Mouse (Mus musculus) urinary bladder, postnatal 10 days (tissue): ENCODE data around the gene Sptlc3.

Experiments used
- DNase-seq: peaks from one replicate; pipeline ENCODE4 v3.0.0; 2022; ENCODE audit warnings: low spot score

Sptlc3 gene

DNA sequence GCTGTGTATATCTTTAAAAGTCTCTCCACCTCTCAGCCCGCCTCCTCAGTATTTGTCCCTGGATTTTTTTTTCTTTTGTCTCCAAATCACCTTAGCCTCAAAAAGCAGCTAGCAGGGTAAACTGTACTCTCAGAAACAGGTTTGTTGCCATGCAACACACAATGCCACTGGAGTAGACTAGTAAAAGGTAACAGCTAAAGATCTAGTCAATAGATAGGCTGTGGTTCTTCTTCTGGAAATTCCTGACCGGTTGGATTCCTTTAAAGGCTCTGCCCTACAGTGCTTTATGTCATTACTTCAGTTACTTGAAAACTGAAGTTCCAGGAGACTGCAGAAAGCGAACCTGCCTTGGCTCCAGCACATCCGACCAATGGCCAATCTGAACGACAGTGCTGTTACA lies at the start of gene Sptlc3:
Gene Sptlc3, plus strand, starts transcription at position 78 of the 400 bp plus-strand sequence.
- no peak for DNase-seq

DNA sequence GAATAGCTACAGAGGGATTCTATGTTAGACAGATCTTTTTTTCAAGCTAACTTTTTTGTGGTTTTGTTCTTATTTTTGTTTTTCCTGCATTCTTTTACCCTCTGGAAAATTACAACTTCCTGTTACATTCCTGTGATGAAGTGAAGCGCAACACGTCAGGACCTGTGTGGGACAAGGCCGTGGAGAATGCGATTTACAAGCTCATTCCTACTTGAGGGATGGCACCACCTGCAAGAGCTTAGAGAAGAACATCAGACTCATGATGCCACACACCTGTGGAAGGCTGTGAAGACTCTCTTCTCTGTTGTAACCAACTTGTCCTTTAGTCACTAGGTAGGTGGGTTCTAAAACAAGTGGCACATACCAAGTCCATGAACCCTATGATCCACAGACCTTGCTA lies 26.0 kb upstream of the Sptlc3 start:
- DNase-seq = no peak

DNA sequence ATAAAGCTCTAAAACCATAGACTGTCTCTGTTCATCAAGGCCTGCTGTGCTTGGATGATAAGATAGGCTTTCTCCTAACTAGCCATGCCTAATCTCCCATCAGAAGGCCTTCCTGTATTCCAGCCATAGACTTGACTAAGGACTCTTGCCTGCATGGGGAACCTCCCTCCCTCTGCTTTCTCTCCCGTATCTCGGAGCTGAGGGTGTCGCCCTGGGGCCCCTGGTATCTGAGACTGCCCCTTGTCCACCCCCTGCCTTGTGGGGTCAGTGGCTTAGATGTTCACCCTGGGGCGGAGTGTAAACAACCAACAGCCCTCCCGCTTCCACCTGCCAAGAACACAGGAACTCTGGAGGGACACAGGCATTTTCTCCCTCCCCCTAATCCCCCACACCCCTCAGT lies 5.0 kb upstream of the Sptlc3 start:
- no peak for DNase-seq

DNA sequence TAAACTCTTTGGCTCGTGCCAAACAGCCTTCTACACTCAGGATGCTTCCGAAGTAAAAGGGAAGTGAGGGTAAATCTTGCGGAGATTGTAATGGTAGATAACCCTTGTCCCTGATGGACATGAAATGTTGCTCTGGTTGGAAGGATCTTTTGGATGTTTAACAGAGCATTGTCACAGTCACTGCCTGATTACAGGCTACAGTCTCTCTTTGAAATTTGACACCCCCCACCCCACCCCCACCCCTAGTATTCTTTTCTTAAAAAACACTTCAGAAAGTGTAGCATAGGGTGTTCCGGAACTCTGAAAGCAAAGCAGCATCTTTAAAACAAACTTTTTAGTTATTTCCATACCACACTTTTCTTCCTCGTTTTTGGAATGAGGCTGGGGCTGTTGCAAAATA lies 916 bp downstream of the Sptlc3 start:
- DNase-seq = no peak

DNA sequence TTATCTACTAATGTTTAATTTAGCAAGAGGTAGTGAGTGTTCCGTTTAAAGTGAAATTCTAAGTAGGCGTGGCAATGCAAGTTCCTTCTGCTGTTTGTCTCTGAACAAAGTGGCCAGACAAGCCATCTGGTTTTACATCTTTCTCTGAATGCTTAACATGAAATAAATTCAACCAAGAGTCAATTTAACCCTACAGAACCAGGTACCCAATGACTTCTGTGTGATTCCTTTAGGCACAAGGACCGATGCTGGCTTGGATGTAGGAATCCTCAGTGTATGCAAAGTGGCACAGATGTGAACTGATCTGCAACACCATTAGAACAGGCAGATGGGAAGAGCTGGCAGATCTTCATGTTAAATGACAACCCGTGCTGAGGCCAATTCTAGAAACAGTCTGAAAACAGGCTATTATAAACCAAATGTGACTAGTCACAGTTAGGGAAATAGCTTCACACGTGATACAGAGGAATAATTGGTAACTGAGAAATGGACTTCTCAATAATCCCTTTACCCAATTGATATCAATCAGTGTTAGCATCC lies 68.3 kb downstream of the Sptlc3 start:
- no peak for DNase-seq

DNA sequence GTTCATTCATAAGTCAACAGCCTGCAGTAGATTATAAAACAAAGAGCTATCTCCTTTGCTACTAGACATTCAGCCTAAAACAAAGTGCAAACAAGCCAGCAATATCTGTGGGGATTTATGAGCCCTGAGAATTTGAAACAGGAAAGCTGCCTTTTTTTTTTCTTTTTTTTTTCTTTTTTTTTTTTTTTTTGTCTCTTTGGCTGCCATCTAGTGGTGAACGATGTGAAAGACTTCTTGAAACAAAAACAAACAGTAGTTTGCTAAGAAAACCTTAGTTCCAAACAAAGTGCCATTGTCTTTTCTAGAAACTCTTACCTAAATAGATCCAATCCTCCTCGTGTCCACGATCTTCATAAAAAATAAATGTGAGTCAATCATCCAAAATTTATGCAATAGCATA lies 85.6 kb downstream of the Sptlc3 start:
- no peak for DNase-seq

DNA sequence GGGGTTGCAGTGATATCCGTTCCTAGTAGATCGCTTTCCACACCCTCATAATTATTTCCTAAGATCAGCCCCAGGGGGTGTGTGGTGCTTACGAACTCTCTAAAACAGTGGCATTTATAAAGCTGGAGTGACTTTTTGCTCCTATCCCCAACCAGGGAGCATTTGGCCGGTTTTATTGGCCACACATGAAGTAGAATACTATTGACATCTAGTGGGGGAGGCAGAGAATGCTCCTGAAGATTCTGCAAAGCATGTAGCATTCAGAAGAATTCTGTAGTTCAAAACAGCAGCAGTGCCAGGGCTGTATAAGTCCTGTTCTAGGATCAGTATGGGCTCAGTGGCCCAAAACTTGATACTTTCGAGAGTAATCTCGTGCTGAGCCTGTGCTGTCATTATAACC lies 89.1 kb downstream of the Sptlc3 start:
- DNase-seq = no peak

DNA sequence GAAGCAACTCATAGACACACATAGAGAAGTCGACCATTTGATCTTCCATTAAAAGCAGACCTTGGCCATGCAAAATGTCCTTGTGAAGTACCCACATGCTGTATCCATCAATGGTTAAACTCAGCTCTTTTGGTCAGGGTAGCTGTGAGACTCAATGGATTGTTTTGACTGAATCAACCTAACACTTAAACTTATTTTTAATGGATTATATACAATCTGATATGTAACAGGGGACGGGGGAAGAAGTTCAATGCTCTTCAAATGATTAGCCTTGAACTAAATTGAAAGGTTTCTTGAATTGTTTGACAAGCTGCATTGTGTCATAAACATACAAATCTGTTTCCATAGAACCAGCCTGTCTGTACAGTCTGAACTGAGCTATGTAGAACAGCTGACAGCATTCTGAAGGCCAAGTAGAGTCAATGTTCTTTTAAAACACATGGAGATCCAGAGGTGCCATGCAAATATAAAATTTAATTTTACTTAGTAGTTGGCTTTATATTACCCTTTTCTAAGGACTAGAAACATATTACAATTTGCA lies 94.0 kb downstream of the Sptlc3 start:
- no peak for DNase-seq

DNA sequence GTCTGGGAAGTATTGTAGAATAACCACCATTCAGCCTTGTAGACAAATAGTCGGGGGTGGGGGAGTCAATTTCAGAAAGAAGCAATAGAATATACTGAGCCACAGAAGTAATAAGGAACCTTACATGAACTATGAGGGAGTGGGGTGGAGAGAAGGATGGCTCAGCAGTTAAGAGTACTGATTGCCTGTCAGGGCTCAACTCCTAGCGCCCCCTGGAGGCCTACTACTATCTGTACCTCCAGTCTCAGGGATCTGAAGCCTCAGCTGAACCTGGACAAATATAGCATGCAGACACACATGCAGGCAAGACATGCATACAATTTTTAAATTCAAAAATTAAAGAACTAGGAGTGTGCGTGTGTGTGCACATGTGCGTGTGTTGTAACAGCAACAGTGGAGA lies 96.2 kb downstream of the Sptlc3 start:
- no peak for DNase-seq

DNA sequence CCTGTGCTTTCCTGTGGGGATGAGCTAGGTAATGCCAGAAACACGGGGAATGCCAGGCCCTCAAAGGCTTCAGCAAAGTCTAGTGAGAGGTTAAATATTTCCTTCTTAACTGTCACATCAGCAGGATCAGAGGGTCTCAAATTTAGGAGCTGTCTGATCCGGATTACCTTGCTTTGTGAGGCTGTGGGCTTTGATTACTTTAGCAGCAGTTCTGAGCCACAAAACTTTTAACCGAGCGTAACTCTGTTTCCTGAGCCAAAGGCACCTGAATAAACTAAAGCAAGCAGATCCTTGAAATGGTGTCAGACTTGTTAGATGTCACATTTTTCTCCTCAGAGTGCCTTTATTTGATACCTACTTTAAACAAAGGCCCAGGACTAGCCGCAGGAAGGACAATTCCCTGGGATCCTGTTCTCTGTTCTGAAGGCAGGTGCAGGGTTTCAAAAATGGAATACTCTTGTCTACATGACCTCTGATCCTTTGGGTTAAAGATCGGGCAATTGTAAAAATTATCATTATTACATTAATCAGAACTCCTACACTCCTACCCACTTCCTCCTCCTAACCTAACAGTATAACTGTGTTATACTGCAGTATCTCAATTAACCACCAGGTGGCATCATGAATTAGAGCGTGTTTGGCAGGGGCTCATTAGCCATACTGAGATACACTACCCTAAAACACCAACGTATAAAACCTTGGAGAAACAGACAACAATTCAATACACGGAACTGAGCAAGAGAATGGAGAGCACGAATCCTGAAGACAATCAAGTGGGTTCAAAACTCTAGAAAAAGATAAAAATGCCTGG lies 97.4 kb downstream of the Sptlc3 start:
- no peak for DNase-seq

DNA sequence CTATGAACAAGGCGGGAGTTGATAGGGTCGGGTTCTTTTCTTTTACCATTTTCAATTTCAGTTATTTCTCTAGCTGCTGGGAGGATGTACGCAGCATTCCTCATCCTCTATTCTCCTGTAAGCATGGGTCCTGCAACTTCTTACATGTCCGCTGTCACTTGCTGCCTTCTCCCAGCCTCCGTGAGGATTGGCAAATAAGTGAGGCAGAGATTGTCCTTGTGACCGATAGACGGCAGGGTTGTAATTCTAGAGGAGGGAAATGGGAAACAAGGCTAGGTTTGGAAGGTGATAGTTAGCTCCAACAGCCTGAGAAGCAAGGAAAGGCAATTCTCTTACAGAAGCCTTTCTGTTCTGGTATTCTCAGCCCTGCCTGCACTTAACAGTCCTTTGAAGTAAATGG lies 98.4 kb downstream of the Sptlc3 start:
- DNase-seq = no peak

DNA sequence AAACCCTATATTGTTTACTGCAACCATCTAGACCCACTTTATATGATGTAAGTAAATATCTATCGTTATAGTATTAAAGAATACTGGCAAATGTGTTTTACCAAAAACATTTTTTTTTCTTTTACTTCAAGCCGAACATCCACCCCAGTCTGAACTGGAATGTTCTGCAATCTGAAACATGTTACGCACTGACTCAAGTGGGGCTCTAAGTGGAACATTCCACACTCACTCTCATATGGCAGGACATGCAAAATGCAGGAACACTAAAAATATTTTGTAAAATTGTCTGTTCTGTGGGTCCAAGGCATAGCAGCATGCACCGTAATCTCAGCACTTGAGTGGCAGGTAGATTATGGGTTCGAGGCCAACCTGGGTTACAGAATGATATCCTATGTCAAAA lies 103.5 kb downstream of the Sptlc3 start:
- no peak for DNase-seq

DNA sequence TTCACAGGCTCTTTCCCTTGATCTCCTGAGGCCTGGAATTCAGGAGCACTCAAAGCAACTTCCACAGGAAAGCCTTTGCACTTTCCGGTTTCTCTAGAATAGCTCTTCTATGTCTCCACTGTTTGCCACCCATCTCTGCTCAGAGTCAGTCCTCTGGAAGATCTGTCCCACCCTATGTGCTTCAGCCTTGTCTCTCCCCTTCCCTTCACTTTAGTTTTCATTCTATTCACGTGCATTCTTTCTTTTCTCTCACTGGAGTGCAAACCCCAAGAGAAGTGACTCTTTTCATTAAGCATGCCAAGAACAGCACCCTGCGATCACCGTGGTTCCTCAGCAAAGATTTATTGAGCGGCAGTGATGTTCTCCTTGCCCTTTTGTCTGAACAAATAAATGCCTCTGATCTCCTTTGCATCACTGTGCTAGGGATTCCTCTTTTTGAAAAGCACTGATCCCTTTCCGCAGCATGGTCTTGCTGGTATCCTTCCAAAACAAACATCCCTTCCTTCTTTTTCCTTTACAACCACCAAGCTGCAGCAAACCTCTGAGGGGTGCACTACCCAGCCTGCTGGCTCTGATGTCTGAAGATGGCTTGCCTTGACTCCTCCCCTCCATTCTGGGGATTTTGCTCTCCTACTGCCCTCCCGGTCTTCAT lies 108.0 kb downstream of the Sptlc3 start:
- DNase-seq = no peak

DNA sequence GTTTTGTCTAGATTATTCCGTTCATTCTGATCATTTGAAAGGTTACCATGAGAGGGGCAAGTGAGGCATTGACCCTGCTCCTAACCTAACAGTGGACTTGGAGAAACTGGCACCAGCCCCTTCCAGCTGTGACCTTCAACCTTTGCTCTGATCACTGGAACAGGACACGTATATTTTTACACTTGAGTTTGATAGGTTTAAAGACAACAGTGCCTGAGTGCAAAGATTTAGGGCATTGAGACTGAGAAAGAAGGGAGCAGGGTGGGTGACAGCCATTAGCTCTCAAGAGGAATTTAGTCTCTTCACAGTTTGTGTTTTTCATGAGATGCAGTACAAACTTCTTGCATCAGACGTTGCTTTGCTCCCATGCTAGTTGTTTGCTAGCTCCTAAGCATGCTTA lies 114.5 kb downstream of the Sptlc3 start:
- DNase-seq = no peak

DNA sequence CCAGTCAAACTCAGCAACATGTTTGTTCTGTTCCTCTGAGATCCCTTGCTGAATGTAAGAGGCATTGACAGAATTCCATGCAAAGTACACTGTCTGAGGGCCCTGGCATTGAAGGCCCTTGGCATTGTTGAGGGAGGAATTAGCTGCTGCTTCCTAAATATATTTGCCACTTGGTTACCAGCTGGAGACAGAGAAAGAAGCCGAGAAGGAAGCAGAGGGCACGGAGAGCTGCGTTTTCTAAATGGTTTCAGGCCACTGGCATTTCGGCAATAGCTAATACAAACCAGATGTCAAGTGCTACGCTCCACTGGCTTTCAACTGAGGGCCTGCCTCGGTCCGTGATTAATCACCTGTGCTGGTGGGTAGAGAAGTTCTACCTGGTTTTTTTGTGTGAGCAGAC lies 115.1 kb downstream of the Sptlc3 start:
- DNase-seq = no peak

DNA sequence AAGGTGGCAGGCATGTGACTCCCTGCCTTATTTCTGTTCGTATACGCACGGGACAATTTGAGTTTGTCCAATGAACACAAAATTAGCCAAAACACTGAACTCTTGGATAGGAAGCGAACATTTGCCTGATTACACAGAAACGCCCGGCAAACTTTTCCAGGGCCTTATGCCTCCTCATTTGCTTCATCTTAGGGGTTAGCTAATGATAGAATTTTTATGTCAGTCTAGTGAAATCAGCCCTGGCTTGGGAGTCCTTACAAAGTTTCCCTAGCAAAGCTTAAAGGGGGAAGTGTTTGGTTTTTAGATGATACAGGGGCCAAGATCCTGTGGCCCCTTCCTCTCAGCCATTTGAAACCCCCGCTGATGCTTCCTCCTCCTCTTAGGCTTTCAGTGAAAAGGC lies 115.5 kb downstream of the Sptlc3 start:
- no peak for DNase-seq

DNA sequence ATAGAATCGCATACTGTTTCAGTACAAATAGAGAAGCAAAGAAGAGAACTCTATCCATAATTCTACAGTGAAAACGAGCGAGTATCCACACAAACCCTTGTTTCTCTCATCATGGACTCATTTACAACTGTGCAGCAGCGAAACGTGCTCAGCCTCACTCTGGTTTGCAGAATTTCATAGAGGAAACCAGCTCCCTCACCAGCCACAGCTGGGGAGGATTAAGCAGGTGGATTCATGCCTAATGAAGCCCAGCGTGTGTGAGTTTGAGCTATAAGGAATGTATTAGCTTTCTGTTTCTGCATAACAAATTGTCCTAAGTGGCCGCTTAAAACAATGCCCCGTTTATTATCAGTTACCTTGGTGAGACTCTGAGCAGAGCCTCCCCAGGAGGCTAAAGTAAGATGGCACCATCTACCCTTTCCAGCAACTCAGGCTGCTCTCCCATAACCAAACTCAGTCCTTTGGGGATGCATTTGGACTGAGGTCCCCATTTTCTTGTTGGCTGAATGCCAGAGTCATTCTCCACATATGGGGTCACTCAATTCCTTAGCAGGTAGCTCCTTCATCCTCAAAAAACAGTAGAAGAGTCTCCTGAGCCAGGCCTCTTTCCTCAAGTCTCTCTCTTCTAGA lies 116.1 kb downstream of the Sptlc3 start:
- DNase-seq = no peak

DNA sequence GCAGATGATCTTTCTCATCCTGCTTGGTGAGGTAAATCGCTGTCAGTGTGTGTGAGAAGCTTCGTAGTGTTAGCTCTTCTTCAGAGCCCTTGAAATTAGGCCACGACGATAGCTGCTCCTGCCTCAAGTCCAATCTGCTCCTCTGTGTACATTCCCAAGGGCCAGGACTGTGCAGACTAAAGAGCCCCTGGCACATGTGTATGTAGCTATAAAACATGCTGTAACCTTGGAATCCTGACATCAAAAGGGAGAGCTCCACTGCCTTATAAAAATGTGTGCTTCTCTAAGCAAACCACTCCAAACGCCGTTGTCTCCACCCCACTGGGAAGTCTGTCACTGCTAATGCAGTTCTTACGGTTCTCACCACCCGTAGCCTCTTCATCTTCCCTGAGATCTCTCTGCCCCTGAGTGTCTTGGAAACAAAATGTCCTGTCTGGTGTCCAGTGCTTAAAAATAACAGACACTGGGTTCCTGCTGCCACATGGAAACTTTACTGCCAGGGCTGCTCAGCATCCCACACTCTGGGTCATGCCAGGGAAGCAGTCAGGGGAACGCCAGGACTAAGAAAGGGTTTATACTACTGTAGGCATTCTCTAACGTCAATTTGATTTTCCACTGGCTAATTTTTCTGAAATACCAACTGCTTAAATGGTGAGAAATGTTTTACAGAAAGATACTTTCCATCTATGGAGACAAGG lies 118.8 kb downstream of the Sptlc3 start:
- DNase-seq = no peak

DNA sequence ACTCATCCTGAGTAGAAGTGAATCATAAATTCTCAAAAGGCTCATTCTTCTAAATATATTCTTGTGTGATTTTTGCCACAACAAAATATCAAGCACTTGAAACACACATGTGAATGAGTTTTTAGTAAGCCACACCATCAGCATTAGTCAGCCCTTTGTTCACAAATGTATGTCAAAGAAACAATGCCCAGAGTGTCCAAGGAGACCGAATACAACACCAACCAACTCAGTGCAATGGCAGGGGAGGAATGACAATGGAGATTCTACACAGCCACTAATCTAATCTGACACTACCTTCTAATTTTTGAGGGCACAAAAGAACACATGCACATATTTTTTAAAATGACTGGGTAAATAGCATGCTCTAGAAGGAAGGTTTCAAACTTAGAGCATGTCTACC lies 132.8 kb downstream of the Sptlc3 start:
- DNase-seq = no peak

DNA sequence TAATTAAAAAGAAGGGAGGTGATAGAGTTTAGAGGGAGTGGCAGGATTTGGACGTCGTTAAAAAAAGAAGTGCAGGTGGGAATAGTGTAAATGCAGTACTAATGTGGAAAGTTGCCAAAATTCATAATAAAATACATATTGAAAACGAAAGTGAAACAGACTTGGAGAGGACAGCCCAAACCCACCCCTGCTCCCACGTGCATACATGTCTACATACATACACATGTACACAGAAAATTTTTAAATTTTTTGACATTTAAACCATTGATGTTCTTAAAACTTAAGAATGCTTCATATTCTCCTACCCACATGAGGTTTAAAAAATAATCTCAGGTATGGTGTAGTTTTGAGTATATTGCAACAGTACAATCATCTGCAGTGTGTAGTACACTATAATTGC lies 135.0 kb downstream of the Sptlc3 start:
- DNase-seq = no peak

DNA sequence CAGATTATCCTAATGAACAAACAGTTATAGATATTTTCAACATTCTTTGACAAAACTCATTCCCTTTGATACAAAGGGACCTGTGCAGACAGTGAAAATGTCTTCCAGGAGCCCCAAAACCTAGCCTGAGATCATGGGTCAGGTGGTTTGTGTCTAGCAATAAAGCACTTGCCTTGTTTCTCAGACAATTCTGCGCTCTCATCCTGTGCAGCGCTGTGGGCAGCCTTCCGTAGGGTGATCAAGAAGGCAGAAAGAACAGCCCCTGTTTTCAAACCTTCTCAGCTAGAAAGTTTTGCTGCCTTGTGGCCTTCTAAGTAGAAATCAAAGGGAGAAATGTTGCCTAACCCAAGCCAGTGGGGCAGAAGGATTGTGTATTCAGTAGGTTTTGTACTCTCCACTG lies 135.9 kb downstream of the Sptlc3 start:
- no peak for DNase-seq

DNA sequence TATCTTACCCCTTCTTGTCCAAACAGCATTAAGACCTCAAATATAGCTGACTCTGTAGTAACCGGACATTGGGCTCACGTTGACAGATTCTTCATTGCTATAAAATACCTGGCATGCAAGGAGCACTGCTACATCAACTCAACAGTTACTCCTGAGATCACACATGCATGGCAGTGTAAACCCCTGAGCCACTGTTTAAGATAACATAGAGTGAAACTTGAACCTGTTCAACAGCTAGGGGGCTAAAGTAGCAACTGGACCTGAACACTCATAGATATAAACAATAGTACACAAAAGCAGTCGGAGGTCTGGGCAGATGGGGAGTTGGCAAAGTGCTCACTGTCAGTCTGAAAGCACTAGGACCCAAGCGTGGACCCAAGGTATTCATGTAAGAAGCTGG lies 140.8 kb downstream of the Sptlc3 start:
- no peak for DNase-seq
